Mouse (Mus musculus): ENCODE measurements around the gene Gm29427. TPM values are rescaled to one million over a fixed set of nuclear protein-coding genes. Genes with fewer than 3 reads are reported as not detected.

The Gm29427 gene
- polyA plus RNA-seq (2011; ENCODE audit: insufficient read depth, insufficient read length, low read depth, missing spikeins), result 0.35 and 0.40 TPM in 2 replicates

DNA sequence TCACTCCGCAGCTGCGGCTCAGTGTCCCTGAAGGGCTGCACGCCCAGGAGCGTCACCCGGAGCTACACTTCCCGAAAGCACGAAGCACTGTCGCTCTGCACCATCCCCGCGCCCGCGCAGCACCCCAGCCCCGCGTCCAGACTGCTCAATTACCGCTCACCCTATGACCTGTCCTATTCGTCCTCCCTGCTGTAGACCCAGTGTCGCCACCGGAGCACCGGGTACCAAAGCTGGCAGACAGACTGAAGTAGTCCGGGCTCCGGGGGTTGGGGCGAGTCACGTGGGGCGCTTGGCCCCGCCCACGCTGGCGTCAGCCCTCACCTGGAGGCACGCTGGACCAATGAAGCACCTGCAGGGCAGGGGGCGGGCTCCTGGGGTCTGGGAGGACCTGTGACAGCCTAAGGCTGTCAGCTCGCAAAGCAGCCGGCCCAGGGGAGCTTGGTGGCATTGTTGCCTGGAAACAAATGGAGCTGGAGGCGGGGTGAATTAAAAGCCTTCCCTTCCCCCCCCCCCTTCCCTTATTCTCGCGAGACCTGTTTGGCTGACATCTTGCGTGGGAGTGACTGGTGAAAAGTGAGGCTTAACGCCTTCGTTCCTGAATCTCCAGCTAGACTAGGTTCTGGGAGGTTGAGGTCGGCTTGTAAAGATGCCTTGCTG is at the start of gene Gm29427:
Gm29427 (minus strand) TSS at position 239 of the 657 bp plus-strand sequence.
- Histone ChIP-seq H3K36me3 (ENCODE audit: control insufficient read depth, insufficient read depth, low read length, poor library complexity, severe bottlenecking) (peaks cover 2% of the 10 kb centered on the region; the same call in 1 of the 2 replicates), H3K27ac (ENCODE audit: insufficient read depth, low read length) (no peak within 1 kb of the TSS)
- no peak for TF ChIP-seq CTCF (IDR thresholded peaks at IDR 0.05; ENCODE audit: low read depth, low read length)
- no peak for TF ChIP-seq POLR2A (IDR thresholded peaks at IDR 0.05; ENCODE audit: insufficient read depth, low read length)
- no peak for TF ChIP-seq EP300 (IDR thresholded peaks at IDR 0.05; ENCODE audit: insufficient read depth, low read depth, low read length)

GRCm38 (mm10) chr1:130764027-130764461 is 48.4 kb upstream of the Gm29427 start:
- no peak for TF ChIP-seq POLR2A (IDR thresholded peaks at IDR 0.05; ENCODE audit: insufficient read depth, low read length)
- TF ChIP-seq CTCF (IDR thresholded peaks at IDR 0.05; ENCODE audit: low read depth, low read length), result no peak
- no peak for TF ChIP-seq EP300 (IDR thresholded peaks at IDR 0.05; ENCODE audit: insufficient read depth, low read depth, low read length)
- Histone ChIP-seq H3K27ac (ENCODE audit: insufficient read depth, low read length) (no peak overlapping the region), H3K4me1 (ENCODE audit: control insufficient read depth, insufficient read depth, low read length) (no peaks in the 10 kb centered on the region), H3K4me3 (ENCODE audit: low read depth, low read length) (no peak overlapping the region), H3K9me3 (replicated peaks; ENCODE audit: control insufficient read depth, insufficient read depth, low read length, poor library complexity, severe bottlenecking) (no peaks in the 10 kb centered on the region), H3K36me3 (ENCODE audit: control insufficient read depth, insufficient read depth, low read length, poor library complexity, severe bottlenecking) (no peaks in the 10 kb centered on the region), H3K27me3 (ENCODE audit: control insufficient read depth, insufficient read depth, low read length, poor library complexity, severe bottlenecking) (no peaks in the 10 kb centered on the region), H3K9ac (ENCODE audit: low read depth, poor library complexity, severe bottlenecking) (no peak overlapping the region)

More for the DNA sequence above, at the start of gene Gm29427:
- Histone ChIP-seq H3K9ac (ENCODE audit: low read depth, poor library complexity, severe bottlenecking) (peak within 1 kb of the TSS; percentile 93), H3K4me1 (ENCODE audit: control insufficient read depth, insufficient read depth, low read length) (no peaks in the 10 kb centered on the region), H3K4me3 (ENCODE audit: low read depth, low read length) (peak within 1 kb of the TSS; percentile 81), H3K9me3 (replicated peaks; ENCODE audit: control insufficient read depth, insufficient read depth, low read length, poor library complexity, severe bottlenecking) (no peaks in the 10 kb centered on the region), H3K27me3 (ENCODE audit: control insufficient read depth, insufficient read depth, low read length, poor library complexity, severe bottlenecking) (no peaks in the 10 kb centered on the region)

DNA sequence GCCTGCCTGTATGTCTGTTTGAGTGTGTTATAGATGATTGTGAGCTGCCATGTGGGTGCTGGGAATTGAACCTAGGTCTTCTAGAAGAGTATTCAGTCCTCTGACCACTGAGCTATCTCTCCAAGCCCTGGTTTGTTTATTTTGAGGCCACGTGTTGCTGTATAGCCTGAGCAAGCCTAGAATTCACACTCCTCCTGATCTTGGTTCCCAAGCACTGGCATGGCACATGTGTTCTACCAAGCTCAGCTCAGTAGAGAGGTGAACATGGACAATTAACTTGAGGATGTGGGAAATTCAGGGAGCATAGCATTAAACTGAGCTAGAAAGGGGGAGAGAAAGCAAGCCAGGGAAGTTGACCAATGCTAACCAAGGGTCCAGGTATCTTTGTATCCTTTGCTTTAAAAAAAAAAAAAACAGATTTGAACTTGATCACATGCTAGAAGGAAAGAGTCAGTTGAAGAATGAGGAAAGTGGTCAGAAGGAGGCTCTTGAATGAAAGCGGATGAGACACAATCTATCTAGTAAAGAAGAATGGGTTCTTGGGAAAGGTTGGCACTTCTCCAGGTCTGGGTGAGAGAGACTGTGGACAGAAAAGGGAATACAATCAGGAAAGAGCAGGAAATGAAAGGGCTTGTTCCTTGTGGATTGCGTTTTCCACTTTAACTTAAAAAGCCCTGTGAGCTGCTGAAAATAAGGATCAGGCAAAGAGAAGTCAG is 46.6 kb upstream of the Gm29427 start:
- Histone ChIP-seq H3K9ac (ENCODE audit: low read depth, poor library complexity, severe bottlenecking) (no peak overlapping the region), H3K4me3 (ENCODE audit: low read depth, low read length) (no peak overlapping the region), H3K9me3 (replicated peaks; ENCODE audit: control insufficient read depth, insufficient read depth, low read length, poor library complexity, severe bottlenecking) (no peaks in the 10 kb centered on the region), H3K27me3 (ENCODE audit: control insufficient read depth, insufficient read depth, low read length, poor library complexity, severe bottlenecking) (no peaks in the 10 kb centered on the region), H3K36me3 (ENCODE audit: control insufficient read depth, insufficient read depth, low read length, poor library complexity, severe bottlenecking) (no peaks in the 10 kb centered on the region), H3K27ac (ENCODE audit: insufficient read depth, low read length) (no peak overlapping the region), H3K4me1 (ENCODE audit: control insufficient read depth, insufficient read depth, low read length) (no peaks in the 10 kb centered on the region)
- TF ChIP-seq POLR2A (IDR thresholded peaks at IDR 0.05; ENCODE audit: insufficient read depth, low read length) (no peak), EP300 (IDR thresholded peaks at IDR 0.05; ENCODE audit: insufficient read depth, low read depth, low read length) (no peak), CTCF (IDR thresholded peaks at IDR 0.05; ENCODE audit: low read depth, low read length) (no peak)

DNA sequence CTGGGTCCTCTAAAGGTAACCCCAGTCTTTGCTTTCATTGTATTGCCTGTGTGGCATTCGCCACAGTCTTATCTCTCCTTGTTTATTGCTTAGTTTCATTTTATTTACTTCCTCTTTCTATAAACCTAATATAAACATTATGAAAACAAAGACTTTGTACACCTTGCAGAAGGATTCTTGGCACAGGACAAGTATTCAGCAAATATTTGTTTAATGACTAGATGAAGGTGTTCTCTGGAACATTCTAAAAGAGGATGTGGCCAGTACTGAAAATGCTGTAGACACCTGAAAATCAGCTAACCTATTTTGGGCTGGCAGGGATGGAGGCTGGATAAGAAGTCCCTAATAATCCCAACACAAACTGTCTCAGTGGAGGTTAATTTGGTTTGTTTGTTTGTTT is 46.0 kb upstream of the Gm29427 start:
- Histone ChIP-seq H3K4me3 (ENCODE audit: low read depth, low read length) (no peak overlapping the region), H3K27ac (ENCODE audit: insufficient read depth, low read length) (no peak overlapping the region), H3K9me3 (replicated peaks; ENCODE audit: control insufficient read depth, insufficient read depth, low read length, poor library complexity, severe bottlenecking) (no peaks in the 10 kb centered on the region), H3K36me3 (ENCODE audit: control insufficient read depth, insufficient read depth, low read length, poor library complexity, severe bottlenecking) (no peaks in the 10 kb centered on the region), H3K4me1 (ENCODE audit: control insufficient read depth, insufficient read depth, low read length) (no peaks in the 10 kb centered on the region), H3K27me3 (ENCODE audit: control insufficient read depth, insufficient read depth, low read length, poor library complexity, severe bottlenecking) (no peaks in the 10 kb centered on the region), H3K9ac (ENCODE audit: low read depth, poor library complexity, severe bottlenecking) (no peak overlapping the region)
- TF ChIP-seq POLR2A (IDR thresholded peaks at IDR 0.05; ENCODE audit: insufficient read depth, low read length) (no peak), CTCF (IDR thresholded peaks at IDR 0.05; ENCODE audit: low read depth, low read length) (no peak), EP300 (IDR thresholded peaks at IDR 0.05; ENCODE audit: insufficient read depth, low read depth, low read length) (no peak)

DNA sequence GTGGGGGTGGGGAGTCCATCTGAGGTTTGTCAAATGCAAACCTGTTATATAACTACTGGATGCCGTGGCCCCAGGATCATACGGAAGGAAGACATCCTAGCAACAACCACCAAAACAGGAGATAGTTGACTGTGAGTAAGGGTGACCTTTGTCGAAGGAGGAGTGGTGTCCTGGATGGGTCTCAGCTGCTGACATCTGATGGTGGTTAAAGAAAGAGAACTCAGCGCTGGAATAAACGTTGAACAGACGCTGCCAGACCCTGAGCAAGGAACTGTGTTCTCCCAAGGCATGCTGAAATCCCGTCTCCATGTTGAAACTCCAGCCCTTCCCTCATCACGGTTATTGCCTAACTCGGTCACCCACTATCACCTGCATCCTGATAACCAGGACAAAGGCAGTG is 44.1 kb upstream of the Gm29427 start:
- TF ChIP-seq POLR2A (IDR thresholded peaks at IDR 0.05; ENCODE audit: insufficient read depth, low read length), result no peak
- no peak for TF ChIP-seq CTCF (IDR thresholded peaks at IDR 0.05; ENCODE audit: low read depth, low read length)
- TF ChIP-seq EP300 (IDR thresholded peaks at IDR 0.05; ENCODE audit: insufficient read depth, low read depth, low read length), result no peak
- Histone ChIP-seq H3K4me1 (ENCODE audit: control insufficient read depth, insufficient read depth, low read length) (no peaks in the 10 kb centered on the region), H3K27me3 (ENCODE audit: control insufficient read depth, insufficient read depth, low read length, poor library complexity, severe bottlenecking) (no peaks in the 10 kb centered on the region), H3K36me3 (ENCODE audit: control insufficient read depth, insufficient read depth, low read length, poor library complexity, severe bottlenecking) (no peaks in the 10 kb centered on the region), H3K9ac (ENCODE audit: low read depth, poor library complexity, severe bottlenecking) (no peak overlapping the region), H3K4me3 (ENCODE audit: low read depth, low read length) (no peak overlapping the region), H3K9me3 (replicated peaks; ENCODE audit: control insufficient read depth, insufficient read depth, low read length, poor library complexity, severe bottlenecking) (no peaks in the 10 kb centered on the region), H3K27ac (ENCODE audit: insufficient read depth, low read length) (no peak overlapping the region)

- H3K9me3 ChIP-seq (replicated peaks; ENCODE audit: control insufficient read depth, insufficient read depth, low read length, poor library complexity, severe bottlenecking), result no peaks in the 10 kb centered on the region
- H3K9ac ChIP-seq (ENCODE audit: low read depth, poor library complexity, severe bottlenecking), result no peak overlapping the region
- H3K27me3 ChIP-seq (ENCODE audit: control insufficient read depth, insufficient read depth, low read length, poor library complexity, severe bottlenecking), result no peaks in the 10 kb centered on the region
- H3K27ac ChIP-seq (ENCODE audit: insufficient read depth, low read length), result no peak overlapping the region
- no peak overlapping the region for H3K4me3 ChIP-seq (ENCODE audit: low read depth, low read length)
- no peaks in the 10 kb centered on the region for H3K4me1 ChIP-seq (ENCODE audit: control insufficient read depth, insufficient read depth, low read length)
- no peak for TF ChIP-seq EP300 (IDR thresholded peaks at IDR 0.05; ENCODE audit: insufficient read depth, low read depth, low read length)
- H3K36me3 ChIP-seq (ENCODE audit: control insufficient read depth, insufficient read depth, low read length, poor library complexity, severe bottlenecking), result no peaks in the 10 kb centered on the region
These were observed 31.2 kb upstream of the Gm29427 start for GRCm38 (mm10) chr1:130746819-130747218.
